Mouse (Mus musculus): ENCODE data around the gene 2010111I01Rik.
"Not testable (repeated sequence)": the region's sequence is repeated elsewhere in the genome, so short reads cannot be mapped to it uniquely, and the experiment has no call there.

Gene 2010111I01Rik

GRCm38 (mm10) chr13:63314608-63314920 lies 349.9 kb downstream of the 2010111I01Rik start:
- DNase-seq (ENCODE audit: low read depth, low spot score) = no peak

DNA sequence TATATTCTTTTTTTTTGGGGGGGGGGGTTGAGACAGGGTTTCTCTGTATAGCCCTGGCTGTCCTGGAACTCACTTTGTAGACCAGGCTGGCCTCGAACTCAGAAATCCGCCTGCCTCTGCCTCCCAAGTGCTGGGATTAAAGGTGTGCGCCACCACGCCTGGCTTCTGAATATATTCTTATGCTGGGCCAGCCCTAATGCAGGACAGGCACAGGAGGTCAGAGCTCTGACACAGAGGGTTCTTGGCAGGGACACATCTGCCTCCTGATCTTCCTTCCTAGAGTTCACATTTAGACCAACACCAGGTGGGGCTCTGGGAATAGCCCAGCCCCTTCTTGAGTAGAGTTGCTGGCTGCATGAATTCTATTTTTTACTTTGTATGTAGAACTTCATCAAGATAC lies 350.4 kb downstream of the 2010111I01Rik start:
- DNase-seq (ENCODE audit: low read depth, low spot score) = not testable (repeated sequence)

DNA sequence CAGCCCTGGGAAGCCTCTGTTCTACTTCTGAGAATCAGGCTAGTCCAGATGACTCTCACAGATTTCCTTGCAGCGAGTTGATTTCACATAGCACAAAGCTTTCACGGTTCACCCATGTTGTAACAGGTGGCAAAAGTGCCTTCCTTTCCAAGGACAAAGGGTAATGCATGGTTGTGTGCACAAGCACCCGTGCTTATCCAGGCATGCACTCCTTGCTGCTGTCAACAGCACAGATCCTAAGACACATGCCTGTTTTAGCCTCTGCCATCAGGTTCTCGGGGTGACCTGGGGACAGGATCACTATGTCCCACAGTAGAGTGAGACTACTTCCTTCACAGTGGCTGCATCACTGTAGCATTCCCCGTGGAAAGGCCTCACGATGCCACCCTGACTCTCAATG lies 351.1 kb downstream of the 2010111I01Rik start:
- DNase-seq (ENCODE audit: low read depth, low spot score) = no peak

DNA sequence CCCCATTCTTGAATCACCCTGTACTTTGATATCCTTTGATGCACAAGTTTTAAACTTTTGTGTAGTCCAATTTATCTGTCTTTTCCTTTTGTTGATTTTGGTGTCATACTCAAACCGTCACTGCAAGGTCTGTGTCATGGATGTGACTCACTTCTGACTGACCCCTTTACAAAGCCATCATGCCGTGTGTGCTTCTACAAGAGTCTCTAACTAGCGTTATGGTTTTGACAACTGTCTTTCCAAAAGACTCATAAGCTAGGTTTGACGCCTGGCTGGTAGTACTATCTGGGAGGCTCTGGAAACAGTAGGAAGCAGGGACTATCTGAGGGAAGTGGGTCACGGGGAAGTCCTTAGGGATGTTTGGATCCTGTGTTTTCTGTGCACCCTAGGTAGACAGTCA lies 351.7 kb downstream of the 2010111I01Rik start:
- no peak for DNase-seq (ENCODE audit: low read depth, low spot score)

- no peak for DNase-seq (ENCODE audit: low read depth, low spot score)
Observed at GRCm38 (mm10) chr13:63317681-63318104, 353.0 kb downstream of the 2010111I01Rik start.

DNA sequence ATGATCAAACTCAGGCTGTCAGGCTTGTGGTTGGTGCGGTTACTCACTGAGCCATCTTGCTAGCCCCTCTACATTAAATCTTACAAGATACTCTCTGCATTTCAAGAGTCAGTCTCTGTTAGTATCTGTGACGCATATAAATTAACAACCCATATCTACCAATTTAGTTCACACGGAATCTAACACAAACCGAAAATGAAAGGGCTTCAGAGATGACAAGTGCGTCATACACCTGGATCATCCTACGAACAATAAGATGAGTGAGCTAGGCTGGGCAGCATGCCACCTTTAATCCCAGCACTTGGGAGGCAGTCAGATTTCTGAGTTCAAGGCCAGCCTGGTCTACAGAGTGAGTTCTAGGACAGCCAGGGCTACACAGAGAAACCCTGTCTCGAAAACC lies 355.1 kb downstream of the 2010111I01Rik start:
- no peak for DNase-seq (ENCODE audit: low read depth, low spot score)

- no peak for DNase-seq (ENCODE audit: low read depth, low spot score)
Observed at GRCm38 (mm10) chr13:63321689-63322088, 357.0 kb downstream of the 2010111I01Rik start.

DNA sequence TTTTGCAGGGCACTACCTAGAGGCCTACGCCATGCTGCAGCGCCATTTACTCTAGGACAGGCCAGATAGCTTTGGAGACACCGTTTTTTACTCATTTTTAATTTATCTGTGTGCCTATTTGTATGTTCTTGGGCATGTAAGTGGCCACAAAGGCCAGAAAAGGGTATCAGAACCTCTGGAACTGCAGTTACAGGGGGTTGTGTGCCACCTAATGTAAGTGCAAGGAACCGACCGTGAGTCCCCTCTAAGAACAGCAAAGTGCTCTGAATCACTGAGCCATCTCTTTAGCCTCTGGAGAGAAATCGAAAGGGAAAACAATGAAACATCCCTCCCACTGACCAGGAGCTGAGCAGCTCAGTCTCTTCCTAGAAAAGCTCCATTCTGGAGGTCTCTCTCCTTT lies 358.1 kb downstream of the 2010111I01Rik start:
- no peak for DNase-seq (ENCODE audit: low read depth, low spot score)

- DNase-seq (ENCODE audit: low read depth, low spot score) = no peak
Observed at GRCm38 (mm10) chr13:63323286-63324075, 358.8 kb downstream of the 2010111I01Rik start.

- no peak for DNase-seq (ENCODE audit: low read depth, low spot score)
Observed at GRCm38 (mm10) chr13:63324311-63324710, 359.6 kb downstream of the 2010111I01Rik start.

DNA sequence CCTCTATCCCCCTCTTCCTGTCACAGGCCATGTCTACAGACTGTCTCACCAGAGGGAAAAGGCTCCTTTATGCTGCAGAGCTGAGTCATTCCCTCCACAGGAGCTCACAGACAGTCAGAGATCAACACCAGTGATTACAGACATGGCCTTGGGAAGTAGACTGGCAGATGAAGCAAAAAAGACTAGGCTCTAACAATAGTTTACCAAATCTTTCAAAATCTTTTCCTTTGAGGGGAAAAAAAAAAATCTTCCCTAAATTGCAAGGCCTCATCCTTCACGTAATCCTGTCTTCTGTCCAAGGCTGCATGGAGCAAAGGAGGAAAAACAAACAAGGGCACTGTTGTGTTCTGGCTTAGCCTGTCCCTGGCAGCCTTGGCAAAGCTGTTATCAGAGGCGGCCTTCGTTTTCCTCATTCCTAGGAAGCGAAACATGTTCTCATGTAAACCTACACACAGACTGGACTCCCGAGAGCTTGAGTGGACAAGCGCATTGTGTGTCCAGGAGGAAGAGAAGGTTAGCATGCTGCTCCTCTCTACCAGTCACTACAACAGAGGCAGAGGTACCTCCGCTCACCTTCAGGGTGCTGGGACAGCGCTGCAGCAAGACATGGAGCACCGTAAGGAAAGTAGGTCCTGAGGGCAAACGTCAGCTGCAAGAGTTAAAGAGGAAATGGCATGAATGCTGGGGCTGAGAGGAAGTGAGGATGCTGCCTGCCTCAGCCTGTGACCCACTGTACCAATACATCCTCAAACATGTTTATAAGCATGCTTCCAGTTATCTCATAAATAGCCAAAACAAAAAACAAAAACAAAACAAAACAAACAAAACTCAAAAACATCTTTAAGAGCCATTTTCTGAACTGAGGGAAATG lies 360.5 kb downstream of the 2010111I01Rik start:
- DNase-seq (ENCODE audit: low read depth, low spot score) = no peak

DNA sequence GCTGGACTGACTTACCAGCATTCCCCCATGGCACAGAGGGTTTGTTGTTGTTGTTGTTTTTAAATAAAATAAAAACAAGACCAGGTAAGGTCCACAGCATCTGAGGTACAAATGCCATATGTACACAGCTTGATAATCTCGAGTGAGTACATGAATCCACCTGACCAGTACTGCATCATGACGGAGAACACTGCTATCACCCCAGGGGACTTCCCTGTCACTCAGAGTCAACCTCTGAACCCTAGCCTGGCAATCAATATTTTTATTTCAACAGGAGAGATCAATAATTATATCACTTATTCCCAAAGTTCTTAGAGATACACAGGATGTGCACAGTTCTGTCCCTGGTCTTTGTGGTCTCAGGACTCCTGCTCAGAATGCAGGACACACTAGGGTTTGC lies 361.3 kb downstream of the 2010111I01Rik start:
- no peak for DNase-seq (ENCODE audit: low read depth, low spot score)

- DNase-seq (ENCODE audit: low read depth, low spot score) = no peak
Observed at GRCm38 (mm10) chr13:63330236-63330860, 365.7 kb downstream of the 2010111I01Rik start.

- peak; percentile 29 for DNase-seq (ENCODE audit: low read depth, low spot score)
Observed at GRCm38 (mm10) chr13:63331379-63331778, 366.7 kb downstream of the 2010111I01Rik start.

DNA sequence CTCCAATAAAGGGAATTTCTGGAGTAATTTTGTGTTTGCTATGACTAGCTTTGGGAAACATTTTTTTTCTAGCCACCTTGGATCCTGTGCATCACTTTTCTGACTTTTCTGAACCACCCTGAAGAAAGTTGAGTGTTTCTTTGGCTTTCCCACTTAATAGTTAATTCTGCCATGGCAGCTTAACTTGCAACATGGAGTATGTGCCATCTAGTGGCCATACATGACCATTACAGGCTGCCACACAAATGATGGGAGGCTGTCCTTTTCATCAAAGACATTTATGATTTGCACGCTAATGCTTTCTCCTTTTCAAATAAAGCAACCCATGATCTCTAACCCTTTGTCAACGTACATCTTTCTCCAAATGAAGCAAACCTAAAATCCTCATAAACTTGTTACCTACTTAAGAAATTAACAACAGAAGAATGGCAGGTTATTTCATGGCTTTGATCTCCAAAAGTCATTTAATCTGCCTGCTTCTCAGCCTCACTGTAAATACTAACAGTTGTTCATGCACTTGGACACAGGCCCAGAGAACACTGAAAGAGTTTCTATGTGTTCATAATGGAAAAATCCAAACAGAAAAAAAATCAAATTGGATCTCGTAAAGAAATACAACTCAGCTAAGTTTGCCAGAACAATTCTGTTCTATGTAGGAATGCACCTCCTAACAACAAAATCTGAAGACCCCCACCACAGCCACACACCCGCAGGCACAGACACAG lies 368.0 kb downstream of the 2010111I01Rik start:
- peak; percentile 52 for DNase-seq (ENCODE audit: low read depth, low spot score)

DNA sequence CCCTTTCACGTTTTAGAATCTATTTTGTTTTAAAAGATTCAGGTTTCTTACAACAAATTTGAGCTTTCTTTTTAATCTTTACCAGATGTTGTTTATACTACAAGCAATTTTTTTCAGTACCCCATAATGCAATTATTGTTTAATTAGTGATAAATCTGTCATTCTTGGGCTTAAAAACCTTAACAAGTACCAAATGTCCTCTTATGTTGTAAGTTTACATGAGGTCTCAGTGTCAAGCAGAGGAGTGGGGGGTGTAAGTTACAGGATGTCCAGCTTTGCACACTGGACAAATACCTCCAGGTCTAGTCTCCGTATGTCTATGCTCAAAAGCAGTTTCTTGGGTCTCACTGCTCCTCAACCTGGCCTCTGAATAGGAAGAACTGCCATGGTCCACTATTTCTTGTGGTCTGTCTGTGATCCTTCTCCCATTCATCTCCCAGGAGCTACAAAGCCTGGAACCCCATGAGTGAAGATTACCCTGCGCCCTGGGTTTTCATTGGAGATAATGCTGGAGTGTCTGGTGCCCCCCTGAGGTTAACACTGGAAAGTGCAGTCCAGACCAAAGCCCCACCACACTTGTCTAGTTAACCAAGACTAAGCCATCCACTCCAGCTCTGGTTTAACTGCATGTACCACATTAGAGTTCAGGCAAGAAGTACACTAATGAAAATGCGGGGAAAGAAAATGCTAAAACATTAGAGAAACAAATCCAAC lies 370.9 kb downstream of the 2010111I01Rik start:
- DNase-seq (ENCODE audit: low read depth, low spot score) = peak; percentile 38

DNA sequence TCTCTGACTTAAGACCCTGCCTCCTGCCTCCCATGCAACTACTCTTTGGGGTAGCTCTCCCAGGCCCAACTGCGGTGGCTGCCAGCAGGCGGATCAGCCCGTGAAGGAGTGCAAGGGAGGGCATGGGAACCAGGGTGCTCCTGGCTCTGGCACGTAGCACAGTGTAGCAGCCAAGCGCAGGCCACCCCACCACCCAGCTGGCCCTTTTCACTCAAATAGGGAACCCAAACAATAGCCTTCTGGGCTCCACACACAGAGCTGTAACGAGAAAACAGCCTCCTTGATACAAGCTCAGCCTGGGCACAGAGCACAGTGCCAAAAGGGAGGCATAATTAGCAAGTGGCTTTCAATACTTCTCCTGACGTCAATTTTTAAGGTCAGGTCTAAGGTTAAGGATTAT lies 371.6 kb downstream of the 2010111I01Rik start:
- DNase-seq (ENCODE audit: low read depth, low spot score) = no peak

- peak; percentile 65 for DNase-seq (ENCODE audit: low read depth, low spot score)
Observed at GRCm38 (mm10) chr13:63337239-63337960, 372.7 kb downstream of the 2010111I01Rik start.

DNA sequence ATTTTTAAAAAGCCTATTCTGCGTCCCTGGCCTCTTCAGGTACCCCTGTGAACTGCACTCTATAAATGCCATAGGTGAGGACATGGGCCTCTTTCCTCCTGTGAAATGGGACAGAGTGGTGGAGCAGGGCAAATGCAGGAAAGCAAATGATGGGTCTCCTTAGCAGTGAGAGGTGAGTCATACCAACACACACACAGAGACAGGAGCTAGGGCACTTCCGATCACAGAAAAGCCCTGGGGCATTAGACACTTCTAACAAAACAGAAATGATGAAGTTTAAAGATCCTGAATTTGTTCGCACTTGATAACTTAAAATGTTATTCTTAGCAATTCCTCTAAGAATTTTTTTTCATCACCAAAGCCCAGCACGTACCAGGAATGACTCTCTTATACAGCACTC lies 375.3 kb downstream of the 2010111I01Rik start:
- no peak for DNase-seq (ENCODE audit: low read depth, low spot score)

GRCm38 (mm10) chr13:63342781-63343180 lies 378.1 kb downstream of the 2010111I01Rik start:
- DNase-seq (ENCODE audit: low read depth, low spot score) = no peak
